Mouse (Mus musculus): ENCODE data around the gene Zfp62.

DNA sequence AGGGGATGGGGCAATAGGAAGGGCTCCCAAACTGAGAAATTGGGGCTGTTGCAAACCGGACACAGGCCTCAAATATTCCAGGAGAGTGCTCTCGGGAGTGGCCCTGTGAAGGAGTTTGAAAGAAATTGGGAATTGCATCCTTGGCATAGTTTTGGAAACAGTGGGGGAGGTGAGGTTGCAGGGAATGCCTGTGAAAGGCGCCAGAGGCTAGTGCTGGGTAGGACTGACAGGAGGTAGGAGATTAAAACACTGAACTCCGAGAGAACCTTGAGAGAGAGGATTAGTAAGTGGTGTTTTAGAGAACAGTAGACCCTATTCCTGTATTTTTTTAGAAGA, 41.5 kb downstream of the Zfp62 start:
- TF ChIP-seq MYOD1 (IDR thresholded peaks at IDR 0.05; ENCODE audit: control insufficient read depth in 1 of 3, insufficient read length in 2 of 3, low read depth in 2 of 3) (no peak), POLR2A (IDR thresholded peaks at IDR 0.05; ENCODE audit: insufficient read length, low read depth) (no peak), MAX (IDR thresholded peaks at IDR 0.05; ENCODE audit: low read depth) (no peak), TCF12 (IDR thresholded peaks at IDR 0.05; ENCODE audit: insufficient read depth, poor library complexity, severe bottlenecking) (no peak), E2F4 (IDR thresholded peaks at IDR 0.05; ENCODE audit: insufficient read depth) (no peak), REST (IDR thresholded peaks at IDR 0.05; ENCODE audit: insufficient read depth, insufficient read length) (no peak), CEBPB (IDR thresholded peaks at IDR 0.05; ENCODE audit: insufficient read depth, poor library complexity, severe bottlenecking) (no peak), MYOG (IDR thresholded peaks at IDR 0.05; ENCODE audit: control insufficient read depth in 1 of 3, insufficient read depth in 1 of 3, insufficient read length in 2 of 3, low read depth in 2 of 3) (no peak), POLR2AphosphoS2 (IDR thresholded peaks at IDR 0.05; ENCODE audit: insufficient read length, low read depth) (no peak), USF1 (IDR thresholded peaks at IDR 0.05; ENCODE audit: low read depth) (no peak), TCF3 (IDR thresholded peaks at IDR 0.05; ENCODE audit: insufficient read length, low read depth) (no peak), SRF (IDR thresholded peaks at IDR 0.05; ENCODE audit: control insufficient read depth, insufficient read length, low read depth) (no peak)

Measured in myocyte (in vitro differentiated cells).